Comparison of ENCODE assay signal across 9 mouse cellular contexts in genomic region chr1:162093806-162094522, GRCm38 (mm10).
DNase-seq lines count a peak whose midpoint lies in the region; ATAC-seq lines count a peak whose summit lies in the region.
"Had no signal": no experiment of that assay in that cellular context is flagged by ENCODE, and none has a peak within 500 bp of the region (broad histone marks: within the 10 kb centered on the region; RNA-seq: fewer than 3 reads in every experiment).

No protein-coding gene starts in this region.

- H3K27ac ChIP-seq in heart, embryonic 10.5 days, result 0 out of 2 replicates have a peak overlapping the region, but pooled peaks have one; percentile 19
- H3K27ac ChIP-seq in limb, embryonic 10.5 days, result peak overlapping the region; percentile 77
- no peak overlapping the region for H3K27ac ChIP-seq in forebrain, embryonic 15.5 days (replicated peaks)
- no peak overlapping the region for H3K27ac ChIP-seq in midbrain, embryonic 16.5 days (ENCODE audit: low read length)
- H3K27ac ChIP-seq: hindbrain, postnatal 0 days had no signal

- no peak overlapping the region for H3K4me3 ChIP-seq in heart, embryonic 10.5 days
- no peak overlapping the region for H3K4me3 ChIP-seq in limb, embryonic 10.5 days
- H3K4me3 ChIP-seq in forebrain, embryonic 15.5 days, result no peak overlapping the region
- H3K4me3 ChIP-seq in midbrain, embryonic 16.5 days (ENCODE audit: low read depth, low read length), result no peak overlapping the region
- H3K4me3 ChIP-seq: megakaryocyte, embryonic 14.5 days had no signal

- H3K27me3 ChIP-seq in heart, embryonic 10.5 days (ENCODE audit: insufficient read depth, poor library complexity, severe bottlenecking), result no peaks in the 10 kb centered on the region
- no peaks in the 10 kb centered on the region for H3K27me3 ChIP-seq in limb, embryonic 10.5 days (ENCODE audit: low read depth, poor library complexity, severe bottlenecking)
- H3K27me3 ChIP-seq in forebrain, embryonic 15.5 days, result no peaks in the 10 kb centered on the region
- no peaks in the 10 kb centered on the region for H3K27me3 ChIP-seq in midbrain, embryonic 16.5 days (ENCODE audit: control insufficient read depth, insufficient read depth, low read depth, low read length)
- H3K27me3 ChIP-seq: megakaryocyte, embryonic 14.5 days had no signal

- no peak overlapping the region for H3K9ac ChIP-seq in forebrain, embryonic 15.5 days (replicated peaks)
- H3K9ac ChIP-seq in midbrain, embryonic 16.5 days (ENCODE audit: low read depth, low read length), result no peak overlapping the region

- ATAC-seq in forebrain, embryonic 15.5 days (replicated peaks), result no peak
- no peak for ATAC-seq in midbrain, embryonic 16.5 days
- ATAC-seq: hindbrain, postnatal 0 days had no signal

- H3K36me3 ChIP-seq in heart, embryonic 10.5 days, result no peaks in the 10 kb centered on the region
- H3K36me3 ChIP-seq in limb, embryonic 10.5 days, result no peaks in the 10 kb centered on the region
- H3K36me3 ChIP-seq in forebrain, embryonic 15.5 days, result no peaks in the 10 kb centered on the region
- H3K36me3 ChIP-seq in midbrain, embryonic 16.5 days (ENCODE audit: control insufficient read depth, insufficient read depth, low read length), result no peaks in the 10 kb centered on the region

- peak; percentile 32 for DNase-seq in urinary bladder, postnatal 14 days (ENCODE audit: low spot score)
- no peak for DNase-seq in urinary bladder, postnatal 25 days (ENCODE audit: low spot score)
- no peak for DNase-seq in heart, embryonic 10.5 days (ENCODE audit: low spot score)
- no peak for DNase-seq in limb, embryonic 10.5 days (ENCODE audit: low spot score)
- no peak for DNase-seq in left cerebral cortex, adult 11 months (ENCODE audit: low spot score)

- H3K4me2 ChIP-seq in forebrain, embryonic 15.5 days (replicated peaks), result no peak overlapping the region
- no peak overlapping the region for H3K4me2 ChIP-seq in midbrain, embryonic 16.5 days (ENCODE audit: low read length)

- 0 out of 2 replicates have a peak, but pooled peaks cover 4% of the 10 kb centered on the region for H3K4me1 ChIP-seq in heart, embryonic 10.5 days
- peaks cover 16% of the 10 kb centered on the region for H3K4me1 ChIP-seq in limb, embryonic 10.5 days
- H3K4me1 ChIP-seq in forebrain, embryonic 15.5 days, result no peaks in the 10 kb centered on the region
- no peaks in the 10 kb centered on the region for H3K4me1 ChIP-seq in midbrain, embryonic 16.5 days (ENCODE audit: control insufficient read depth, insufficient read depth, low read length)

- H3K9me3 ChIP-seq in heart, embryonic 10.5 days, result no peaks in the 10 kb centered on the region
- H3K9me3 ChIP-seq in limb, embryonic 10.5 days (replicated peaks), result peaks cover 2% of the 10 kb centered on the region; the same call in 1 of the 2 replicates
- H3K9me3 ChIP-seq in forebrain, embryonic 15.5 days, result no peaks in the 10 kb centered on the region
- H3K9me3 ChIP-seq in midbrain, embryonic 16.5 days (replicated peaks; ENCODE audit: control insufficient read depth, low read length, poor library complexity, severe bottlenecking), result no peaks in the 10 kb centered on the region

- 65% methylated on average over 9 of the region's 9 CpGs for WGBS in heart, embryonic 10.5 days
- WGBS in limb, embryonic 10.5 days, result 65% methylated on average over 9 of the region's 9 CpGs
- 83% methylated on average over 9 of the region's 9 CpGs for WGBS in forebrain, embryonic 15.5 days
- 79% methylated on average over 9 of the region's 9 CpGs for WGBS in midbrain, embryonic 16.5 days

Comparison
In these comparisons a context has a peak if more than half of its experiments do, and no peak if none do; other contexts are left out.
1. H3K27ac ChIP-seq: peak in heart, embryonic 10.5 days (single experiment) and limb, embryonic 10.5 days (single experiment); none in forebrain, embryonic 15.5 days (single experiment) and midbrain, embryonic 16.5 days (single experiment).